Mouse (Mus musculus): ENCODE measurements around the gene Fmo6.

Gene Fmo6

DNA sequence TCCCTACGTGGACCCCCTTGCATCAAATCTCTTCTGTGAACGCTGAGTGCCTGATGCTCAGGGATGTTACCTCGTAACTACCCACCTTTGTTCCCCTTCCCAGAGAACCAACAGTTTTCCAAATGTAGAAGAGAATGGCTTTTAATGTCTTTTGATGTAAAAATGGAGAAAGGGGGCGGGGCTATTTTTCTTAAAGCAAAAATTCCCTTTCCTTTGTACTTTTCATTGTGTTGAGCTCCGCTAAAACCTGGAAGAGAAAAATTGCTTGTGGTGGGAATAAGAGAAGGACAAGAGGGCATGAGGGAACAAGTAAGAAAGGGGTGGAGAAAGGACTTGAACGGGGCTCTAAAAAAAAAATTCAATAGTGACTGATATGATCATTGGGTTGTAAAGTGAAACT is at the start of gene Fmo6:
Fmo6 (minus strand) TSS at position 101 of the 400 bp plus-strand sequence.
- DNase-seq (ENCODE audit: low read depth, low spot score), result no peak

DNA sequence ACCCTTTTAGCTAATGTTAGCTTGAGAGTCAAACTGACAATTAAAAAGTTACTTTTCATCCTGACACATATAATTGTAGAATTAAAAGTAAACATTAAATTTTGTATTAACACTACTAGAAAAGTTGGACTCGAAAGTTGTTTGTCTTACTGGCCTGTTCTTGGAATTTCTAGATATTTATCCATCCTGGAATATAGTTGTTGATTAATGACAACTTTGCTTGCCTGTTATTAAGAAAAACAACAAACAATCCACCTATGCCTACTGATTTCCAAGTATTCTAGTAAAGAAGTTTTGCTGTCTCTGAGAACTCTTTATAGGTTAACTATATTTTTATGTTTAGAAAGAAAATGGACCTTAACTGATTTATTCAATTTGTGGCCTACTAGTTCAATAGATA is 49.5 kb upstream of the Fmo6 start:
- DNase-seq (ENCODE audit: low read depth, low spot score), result no peak

DNA sequence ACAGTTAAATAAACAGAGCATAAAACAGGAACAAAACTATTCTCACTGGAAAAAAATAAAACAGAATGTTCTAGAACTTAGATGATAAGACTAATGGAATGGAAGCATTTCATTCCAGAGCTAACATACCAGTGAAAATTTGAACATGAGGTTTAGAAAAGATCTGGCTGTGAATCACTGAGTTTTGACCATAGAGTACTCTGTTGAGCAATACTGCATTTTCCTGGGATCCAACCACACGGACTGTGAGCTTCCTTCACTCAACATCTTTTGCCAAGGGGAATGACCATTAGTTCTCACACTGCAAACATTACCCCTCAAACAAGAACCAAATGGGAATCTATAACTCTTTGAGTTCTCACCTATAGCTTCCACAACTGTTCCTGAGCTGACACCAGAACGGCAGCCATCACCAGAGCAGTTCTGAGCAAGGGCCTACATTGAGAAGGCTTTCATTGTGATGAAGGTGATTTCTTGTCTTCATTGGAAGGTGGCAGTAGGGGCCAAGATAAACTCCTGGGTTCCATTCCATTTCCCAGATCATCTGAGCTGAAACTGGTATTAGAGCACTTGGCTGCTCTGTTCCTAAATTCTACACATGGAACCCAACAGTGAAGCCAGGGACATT is 48.9 kb upstream of the Fmo6 start:
- DNase-seq (ENCODE audit: low read depth, low spot score), result no peak

DNA sequence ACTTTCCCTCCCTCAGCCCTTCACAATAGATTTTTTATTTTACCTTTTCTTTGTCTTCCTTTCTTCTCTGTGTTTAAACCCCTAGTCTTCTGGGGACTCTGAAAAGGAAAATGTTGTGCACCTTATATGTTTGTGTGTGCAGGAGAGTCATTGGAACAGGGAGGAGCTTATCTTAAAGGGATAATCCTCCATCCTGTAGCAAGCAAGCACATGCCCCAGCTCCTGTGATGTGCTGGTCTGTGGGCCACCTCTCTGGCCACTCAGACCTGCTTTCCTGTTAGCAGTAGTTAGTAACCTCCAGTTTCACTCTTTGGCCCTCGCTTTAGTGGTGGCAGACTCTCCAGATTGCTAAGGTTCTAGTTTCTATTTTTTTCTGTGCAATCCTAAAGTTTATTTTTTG is 47.1 kb upstream of the Fmo6 start, which contains the start of gene Fmo3:
Fmo3 (minus strand) TSS at position 101 of the 400 bp plus-strand sequence.
- no peak for DNase-seq (ENCODE audit: low read depth, low spot score)

DNA sequence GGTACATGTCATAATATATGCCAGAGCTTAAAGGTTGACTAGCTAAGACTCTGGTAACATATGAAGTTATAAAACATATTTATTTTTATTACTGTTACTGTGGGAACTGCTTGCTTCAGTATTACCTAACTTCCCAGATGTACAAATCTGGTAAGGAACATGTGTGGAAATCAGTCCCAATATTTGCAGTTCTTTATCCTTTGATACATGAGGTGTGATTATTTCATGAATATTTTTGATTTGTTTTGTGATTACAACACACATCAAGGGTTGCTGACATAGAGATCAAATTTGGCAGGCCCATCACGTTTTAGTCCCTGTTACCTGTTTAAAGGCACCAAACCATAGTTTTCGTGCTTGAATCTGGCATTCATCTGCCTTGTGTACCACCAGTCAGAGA is 26.2 kb upstream of the Fmo6 start:
- no peak for DNase-seq (ENCODE audit: low read depth, low spot score)

DNA sequence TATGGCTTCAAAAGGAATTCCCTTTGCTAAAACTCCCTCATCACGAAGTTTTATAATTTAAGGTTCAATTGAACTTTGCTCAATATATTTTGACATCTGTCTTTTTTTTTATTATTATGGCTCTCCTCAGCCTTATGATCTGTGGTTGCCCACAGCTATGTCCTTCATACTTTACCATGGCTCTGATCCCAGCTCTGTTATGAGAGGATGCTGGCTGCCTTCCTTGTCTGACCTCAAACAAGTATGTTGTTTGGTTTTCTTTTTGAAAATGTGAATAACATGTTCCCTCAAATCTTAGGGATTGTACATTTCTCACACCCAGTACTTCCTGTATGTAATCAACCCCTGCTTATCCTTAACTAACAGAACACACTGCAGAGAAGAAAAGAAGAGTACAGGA is 20.1 kb upstream of the Fmo6 start:
- DNase-seq (ENCODE audit: low read depth, low spot score), result no peak

DNA sequence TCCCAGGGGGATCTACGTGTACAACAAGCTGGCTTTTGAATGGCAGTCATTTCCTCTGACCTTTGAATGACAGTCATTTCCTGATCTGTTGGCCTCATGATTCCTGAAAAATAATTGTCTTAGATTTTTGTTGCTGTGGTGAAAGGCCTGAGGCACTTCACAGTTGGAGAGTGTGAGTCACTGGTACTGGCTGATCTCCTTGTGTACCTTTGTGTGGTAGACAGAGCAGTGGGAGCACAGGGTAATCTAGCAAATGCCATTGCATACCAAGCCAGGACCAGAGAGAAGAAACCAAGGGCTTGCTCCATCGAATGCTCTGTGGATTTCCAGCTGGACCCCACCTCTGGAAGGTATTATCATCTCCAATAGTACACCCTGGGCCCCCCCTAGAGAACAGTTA is 15.8 kb upstream of the Fmo6 start:
- peak; percentile 21 for DNase-seq (ENCODE audit: low read depth, low spot score)

DNA sequence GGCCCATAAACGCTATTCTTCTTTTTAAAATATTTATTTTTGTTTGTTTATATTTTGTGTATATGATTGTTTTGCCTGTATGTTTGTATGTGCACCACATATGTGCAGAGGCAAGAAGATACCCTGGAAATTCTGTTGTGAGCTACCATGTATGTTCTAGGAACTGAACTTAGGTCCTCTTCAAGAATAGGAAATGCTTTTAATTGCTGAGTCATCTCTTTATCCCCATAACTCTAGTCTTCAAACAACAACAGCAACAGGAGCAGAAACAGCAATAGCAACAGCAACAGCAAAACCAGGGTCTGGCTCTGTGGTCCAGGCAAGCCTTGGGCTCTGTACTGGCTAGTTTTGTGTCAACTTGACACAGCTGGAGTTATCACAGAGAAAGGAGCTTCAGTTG is 12.4 kb upstream of the Fmo6 start:
- no peak for DNase-seq (ENCODE audit: low read depth, low spot score)

DNA sequence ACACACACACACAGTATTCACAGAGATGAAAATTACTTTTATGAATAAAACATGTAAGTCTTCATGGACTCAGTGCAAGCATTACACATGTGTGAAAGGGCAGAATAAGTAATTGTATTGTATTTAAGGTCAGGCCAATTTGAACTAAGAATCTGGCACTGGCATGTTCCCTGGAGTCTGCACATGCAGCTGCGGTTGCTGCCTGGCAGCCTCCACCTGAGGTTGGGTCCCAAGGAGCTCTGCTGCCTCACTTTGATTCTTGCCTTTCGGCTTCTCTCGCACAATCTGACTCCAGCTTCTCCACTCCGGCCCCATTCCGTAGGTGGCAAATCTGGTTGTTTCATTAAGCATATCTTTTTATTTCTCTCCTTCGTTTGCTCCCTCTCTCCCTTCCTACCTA is 10.6 kb upstream of the Fmo6 start:
- no peak for DNase-seq (ENCODE audit: low read depth, low spot score)

DNA sequence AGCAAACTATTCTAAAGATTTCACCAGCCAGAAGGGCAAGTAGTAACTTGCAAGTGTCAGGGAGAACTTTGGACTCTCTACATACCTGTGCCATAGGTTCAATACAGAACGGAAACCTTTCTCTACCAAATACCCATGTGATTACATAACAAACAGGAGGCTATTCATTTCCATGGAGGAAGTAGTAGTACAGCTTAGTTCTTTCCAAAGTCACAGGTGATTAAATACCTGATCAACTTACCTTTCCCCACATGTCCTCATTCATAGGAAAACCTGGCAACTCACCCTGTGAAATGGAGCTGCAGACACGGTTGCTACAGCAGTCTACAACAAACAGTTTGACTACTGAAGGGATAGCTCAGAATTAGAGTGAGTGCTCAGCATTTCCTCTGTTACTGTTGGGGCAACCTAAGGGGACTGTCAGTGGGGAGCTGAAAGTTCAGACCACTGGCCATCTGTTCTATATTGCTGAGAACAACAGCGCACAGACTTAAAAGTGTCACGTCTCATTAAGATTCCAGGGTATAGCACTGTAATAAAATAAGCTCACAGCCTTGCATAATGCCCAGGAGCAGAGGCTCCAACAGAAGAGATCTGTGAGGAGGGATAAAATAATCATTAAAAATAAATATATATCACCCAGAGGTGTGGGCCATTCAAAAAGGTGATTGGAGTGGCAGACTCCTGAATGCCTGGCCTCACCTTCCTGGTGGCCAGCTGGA is 9.7 kb upstream of the Fmo6 start:
- no peak for DNase-seq (ENCODE audit: low read depth, low spot score)

DNA sequence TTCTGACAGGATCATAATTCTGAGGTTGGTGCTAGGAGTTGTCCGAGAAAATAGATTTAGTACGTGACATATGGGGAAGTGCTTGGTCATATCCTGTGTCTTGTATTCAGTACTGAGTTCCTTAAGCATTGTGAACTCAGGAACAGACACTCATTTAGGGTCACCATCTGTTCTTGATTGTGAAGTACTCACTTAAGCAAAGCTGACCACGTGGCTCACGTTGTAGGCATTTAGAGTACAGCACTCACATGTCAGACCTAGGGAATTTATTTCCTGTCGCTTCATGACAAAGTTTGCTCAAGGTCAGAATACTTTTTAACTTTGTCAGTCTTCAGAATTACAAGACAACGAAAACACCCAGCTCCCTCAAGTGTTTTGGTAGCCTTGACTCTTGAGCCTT is 6.4 kb upstream of the Fmo6 start:
- DNase-seq (ENCODE audit: low read depth, low spot score), result no peak

DNA sequence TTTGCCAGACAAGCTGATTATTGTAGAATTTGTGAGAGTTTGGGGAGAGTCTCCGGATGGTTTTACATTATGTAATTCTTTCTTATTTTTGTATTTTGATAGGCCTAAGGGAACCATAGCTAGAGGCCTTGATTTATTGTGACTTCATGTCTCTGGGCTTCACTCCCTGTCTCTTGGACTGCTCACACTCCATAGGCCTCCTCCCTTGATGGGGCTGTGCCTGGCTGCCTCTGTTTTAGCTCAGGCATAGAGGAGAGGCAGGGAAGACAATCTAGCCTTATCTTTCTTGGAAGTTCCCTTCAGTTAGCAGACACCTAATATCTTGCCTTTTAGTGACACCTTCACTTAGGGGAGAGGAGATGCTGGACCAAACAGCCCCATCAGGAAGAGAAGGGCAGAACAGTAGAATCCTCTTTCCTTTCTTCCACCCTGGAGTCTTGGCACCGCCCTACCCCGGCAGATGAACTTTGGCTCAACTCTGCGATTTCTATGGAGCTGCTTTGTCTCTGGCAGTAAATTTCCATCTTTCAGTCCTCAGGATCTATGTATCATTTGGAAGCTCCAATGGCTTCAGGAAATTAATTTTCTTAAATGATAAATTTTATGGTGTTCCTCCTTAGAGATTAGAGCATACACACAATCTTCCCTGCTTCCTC is 1.5 kb upstream of the Fmo6 start:
- no peak for DNase-seq (ENCODE audit: low read depth, low spot score)

DNA sequence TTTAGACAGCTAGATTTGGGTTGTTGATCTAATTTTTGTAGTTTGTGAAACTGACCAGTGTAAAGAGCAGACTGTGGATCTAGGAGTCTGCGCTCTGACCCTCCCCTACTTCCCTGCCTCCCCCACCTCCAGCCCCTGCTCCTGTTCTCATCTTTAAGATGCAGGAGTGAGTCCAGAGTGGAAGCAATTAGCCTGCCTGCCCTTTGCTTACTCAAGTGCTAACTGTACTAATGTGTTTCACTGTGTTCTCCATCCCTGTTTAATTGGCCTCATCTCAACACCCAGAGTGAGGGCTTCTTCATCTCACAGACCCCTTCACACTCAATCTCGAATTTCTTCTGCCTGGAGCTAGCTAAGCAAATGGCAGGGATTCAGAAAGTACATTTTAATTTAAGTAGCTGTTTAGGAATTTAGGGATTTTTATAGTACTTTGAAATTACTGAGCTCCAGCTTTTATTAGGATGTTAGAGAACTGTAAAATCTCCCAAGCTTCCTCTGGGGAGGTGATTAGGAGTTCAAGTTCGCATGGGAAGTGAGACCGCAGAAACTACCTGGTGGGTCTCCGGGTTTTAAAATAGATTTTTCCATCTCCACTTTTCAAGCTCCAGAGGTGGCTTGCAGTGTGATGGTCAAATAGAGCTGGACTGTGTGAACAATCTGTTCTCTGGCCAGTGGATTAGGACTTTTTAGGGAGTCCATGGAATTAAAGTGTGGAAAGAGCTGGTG is 818 bp upstream of the Fmo6 start:
- DNase-seq (ENCODE audit: low read depth, low spot score), result no peak

DNA sequence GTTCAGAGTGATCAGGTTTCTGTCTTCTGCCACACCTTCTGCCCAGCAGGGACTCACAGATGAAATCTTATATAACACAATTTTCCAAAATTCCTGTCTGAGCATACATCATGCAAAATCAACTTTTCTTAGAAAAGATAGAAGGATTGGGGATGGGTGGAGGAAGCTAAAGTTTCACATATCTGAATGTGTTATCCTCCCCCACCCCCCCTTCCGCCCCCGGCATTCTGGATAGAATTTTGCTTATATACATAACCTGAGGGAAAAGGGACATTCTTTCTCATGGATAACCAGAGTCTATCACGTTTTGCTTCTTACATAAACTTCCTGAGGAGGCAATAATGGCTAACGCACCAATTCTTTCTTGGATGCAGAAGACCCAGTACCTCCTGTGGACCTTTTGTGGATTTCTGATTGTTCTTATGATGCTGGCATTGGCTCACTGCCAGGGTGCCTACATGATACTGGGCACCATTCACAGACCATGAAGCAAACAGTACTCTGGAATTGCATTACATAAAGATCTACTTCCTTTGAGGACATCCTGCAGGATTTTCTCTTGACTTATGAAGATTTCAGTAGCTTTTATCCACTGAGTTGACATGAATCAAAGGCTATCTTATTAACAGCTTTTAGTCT is 2.8 kb downstream of the Fmo6 start:
- peak; percentile 59 for DNase-seq (ENCODE audit: low read depth, low spot score)

DNA sequence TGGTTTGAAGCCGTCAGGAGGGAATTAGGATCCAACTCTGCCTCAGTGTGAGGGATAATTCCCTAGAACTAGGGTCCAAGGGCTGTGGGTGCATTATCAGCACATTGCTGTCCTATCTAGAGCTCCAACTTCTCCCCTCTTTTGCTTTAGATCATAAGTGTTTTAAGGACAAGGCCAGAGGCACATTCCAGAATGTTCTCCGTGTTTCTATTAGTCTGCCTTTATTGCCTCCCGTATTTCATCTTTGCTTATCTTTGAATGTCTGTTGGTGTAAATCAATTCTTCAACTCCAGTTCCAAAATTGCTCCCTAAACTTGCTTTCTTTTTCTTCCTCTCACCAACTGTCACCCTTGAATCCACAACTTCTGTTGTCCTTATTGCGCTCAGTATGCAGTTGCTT is 4.9 kb downstream of the Fmo6 start:
- DNase-seq (ENCODE audit: low read depth, low spot score), result no peak

DNA sequence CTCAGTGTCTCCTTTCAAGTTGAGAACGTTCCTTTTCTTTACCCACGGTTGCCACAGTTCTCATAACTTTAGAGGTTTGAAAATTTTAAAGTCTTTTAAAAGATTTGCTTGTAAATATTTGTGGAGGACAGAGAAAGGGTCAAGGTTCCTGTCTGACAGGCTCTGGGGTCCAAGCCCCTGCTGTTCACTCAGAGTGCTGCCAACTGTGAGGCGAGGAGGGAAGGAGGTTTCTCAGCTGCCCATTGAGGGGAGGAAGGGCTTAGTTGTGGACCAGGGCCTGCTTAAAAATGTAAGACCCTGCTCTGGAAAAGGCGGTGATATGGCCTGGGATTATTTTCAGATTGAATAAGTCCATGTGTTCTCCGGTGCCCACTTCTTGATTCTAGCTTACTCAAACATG is 5.4 kb downstream of the Fmo6 start:
- DNase-seq (ENCODE audit: low read depth, low spot score), result no peak

DNA sequence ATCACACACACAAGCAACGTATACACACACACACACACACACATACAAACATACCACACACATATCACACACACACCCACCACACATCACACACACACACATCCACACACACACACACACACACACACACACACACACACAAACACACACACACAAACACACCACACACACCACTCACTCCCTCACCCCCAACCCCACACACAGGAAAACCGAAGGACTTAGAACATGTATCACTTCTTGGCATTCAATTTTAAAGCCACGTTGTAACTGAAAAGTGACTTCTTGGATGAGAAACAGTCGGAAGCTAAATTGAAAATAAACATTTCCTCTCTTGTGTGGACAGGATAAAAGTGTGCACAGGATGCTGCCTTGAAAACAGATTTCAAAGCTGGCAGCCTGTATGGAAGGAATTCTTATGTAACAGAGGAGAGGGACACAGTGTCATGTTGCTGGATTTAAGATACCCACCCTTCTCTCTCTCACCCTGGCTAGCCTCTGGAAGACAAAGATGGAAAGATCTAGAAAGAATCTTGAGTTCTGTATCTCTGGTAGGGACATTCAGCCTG is 5.9 kb downstream of the Fmo6 start:
- DNase-seq (ENCODE audit: low read depth, low spot score), result peak; percentile 9

DNA sequence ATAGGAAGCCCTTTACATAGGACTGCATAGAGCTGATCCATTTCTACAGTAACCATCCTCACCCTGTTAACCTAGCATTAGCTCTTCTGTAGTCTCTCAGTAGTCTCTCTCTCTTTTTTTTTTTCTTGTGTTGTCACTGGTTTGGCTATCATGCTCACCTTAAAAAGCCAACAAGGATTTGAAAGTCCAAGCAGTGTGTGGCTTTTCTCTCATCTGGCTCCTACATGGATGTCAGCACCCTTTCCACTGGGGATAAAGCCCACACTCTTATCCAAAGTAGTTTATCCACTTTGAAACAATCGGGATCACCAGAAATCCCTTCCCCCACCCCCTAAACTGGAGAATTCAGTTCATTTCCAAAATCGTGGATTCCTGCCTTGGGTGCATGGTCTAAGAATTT is 6.7 kb downstream of the Fmo6 start:
- DNase-seq (ENCODE audit: low read depth, low spot score), result no peak

DNA sequence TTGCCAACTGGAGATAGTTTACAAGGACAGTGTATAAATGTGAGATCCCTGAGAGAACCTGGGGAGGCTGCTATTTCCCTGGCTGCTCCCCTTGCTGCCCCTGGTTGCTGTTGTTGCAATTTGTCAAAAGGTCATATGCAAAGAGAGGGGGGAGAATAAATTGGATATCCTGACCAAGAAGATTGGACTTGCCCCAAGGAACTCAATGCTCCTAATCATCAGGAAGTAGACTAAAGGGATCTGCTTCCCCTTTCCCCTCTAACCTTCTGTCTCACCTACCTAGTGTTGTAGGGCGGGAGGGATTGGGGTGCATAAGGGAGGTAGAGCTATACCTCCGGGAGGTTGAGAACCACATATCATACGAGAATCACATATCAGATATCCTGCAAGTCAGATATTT is 8.2 kb downstream of the Fmo6 start:
- no peak for DNase-seq (ENCODE audit: low read depth, low spot score)

DNA sequence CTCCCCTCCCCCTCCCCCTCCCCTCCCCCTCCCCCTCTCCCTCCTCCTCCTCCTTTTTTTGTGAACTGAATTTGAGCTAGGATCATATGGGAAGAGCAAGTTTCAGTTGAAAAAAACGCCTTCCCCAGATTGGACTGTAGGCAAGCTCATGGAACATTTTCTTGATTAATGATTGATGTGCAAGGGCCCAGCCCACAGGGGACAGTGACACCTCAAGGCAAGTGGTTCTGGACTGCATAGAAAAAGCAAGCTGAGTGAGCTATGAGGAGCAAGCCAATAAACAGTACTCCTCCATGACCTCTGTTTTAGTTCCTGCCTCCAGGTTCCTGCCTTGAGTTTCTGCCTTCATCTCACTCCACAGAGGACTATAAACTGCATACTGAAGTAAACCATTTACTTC is 12.2 kb downstream of the Fmo6 start:
- no peak for DNase-seq (ENCODE audit: low read depth, low spot score)

DNA sequence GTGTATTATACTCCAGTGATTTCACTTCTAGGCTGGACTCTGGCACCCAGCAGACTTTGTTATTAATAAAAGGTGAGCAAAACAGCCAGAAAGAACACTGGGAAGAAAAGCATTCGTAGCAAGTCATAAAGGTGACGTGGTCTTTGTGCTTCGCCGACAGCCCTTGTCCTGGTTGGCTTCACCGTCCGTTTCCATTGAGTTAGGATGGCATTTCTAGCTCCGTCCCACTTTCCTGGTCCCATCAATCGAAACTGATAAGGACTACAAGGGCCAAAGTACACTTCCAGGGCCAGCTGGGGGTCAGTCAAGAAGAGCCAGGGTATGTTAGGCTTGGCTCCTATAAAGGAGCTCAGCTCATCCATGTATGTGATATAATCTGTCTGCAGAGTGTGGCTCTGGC is 20.7 kb downstream of the Fmo6 start:
- DNase-seq (ENCODE audit: low read depth, low spot score), result no peak

Measured in brain, adult 2 months (tissue).